Mouse (Mus musculus) heart, postnatal 0 days (tissue): ENCODE measurements around the gene Alg3.

Experiments used
- CTCF ChIP-seq: IDR thresholded peaks from 2 replicates; pipeline ENCODE4 v1.5.1; 2016; ENCODE audit warnings: antibody characterized with exemption, control low read depth, low read depth
- EP300 ChIP-seq: IDR thresholded peaks from 2 replicates; pipeline ENCODE4 v1.6.1; 2016; ENCODE audit warnings: antibody characterized with exemption, low read depth

DNA sequence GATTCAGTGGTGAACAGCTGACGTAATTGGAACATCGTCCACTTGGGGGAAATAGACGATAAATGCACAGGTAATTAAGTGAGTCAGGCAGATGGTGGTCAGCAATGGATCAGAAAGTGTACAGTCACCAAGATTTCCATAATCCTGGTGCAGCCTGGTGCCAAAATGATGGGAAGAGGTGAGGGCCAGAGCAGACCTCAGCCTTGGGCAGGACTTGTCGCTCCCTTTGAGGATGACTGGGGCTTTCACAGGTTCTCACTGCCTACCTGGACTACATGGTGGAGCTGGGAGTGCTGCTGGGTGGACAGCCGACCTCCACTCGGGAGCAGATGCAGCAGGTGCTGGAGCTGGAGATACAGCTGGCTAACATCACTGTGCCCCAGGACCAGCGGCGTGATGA is 25.9 kb upstream of the Alg3 start:
- TF ChIP-seq CTCF (no peak), EP300 (no peak)
